Mouse (Mus musculus): ENCODE data around the gene Wwox.

The Wwox gene

DNA sequence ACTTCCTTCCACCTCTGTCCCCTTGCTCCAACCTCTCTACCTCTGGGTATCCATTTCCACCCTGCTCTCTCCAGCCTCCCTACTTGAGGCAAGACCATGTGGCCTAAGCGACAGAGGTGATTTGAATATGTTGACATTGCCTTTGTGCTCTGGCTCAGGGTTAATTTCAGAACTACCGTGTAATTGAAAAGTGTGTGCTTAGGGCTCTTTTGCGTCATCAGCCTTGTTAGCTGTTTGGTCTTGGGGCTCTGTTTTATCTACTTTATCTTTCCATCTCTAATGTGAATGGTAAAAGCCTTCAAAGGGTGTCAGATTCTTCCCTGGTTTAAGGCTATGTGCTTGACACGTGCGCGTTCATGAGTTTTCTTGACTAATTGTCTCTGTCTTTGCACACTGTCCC lies 226.1 kb downstream of the Wwox start:
- no peak for DNase-seq (ENCODE audit: low spot score in 2 of 2)

DNA sequence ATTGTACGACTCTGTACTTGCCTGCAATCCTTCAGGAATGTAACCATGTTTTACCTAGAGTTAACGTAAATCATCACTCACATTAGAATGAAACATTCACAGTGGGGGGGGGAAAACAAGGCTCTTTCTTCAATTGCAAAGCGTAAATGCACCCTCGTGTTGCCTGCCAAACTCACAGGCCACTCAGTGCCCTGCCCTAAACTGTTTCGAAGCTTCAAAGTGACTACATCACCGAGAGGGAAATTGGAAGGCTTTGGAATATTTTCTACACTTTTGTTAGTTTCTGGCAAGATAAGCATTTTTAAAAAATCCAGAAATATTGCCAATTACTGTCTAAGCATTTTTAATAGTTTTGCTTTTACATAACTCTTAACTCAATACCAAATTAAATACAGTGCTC lies 231.3 kb downstream of the Wwox start:
- DNase-seq (ENCODE audit: low spot score in 2 of 2): no peak

DNA sequence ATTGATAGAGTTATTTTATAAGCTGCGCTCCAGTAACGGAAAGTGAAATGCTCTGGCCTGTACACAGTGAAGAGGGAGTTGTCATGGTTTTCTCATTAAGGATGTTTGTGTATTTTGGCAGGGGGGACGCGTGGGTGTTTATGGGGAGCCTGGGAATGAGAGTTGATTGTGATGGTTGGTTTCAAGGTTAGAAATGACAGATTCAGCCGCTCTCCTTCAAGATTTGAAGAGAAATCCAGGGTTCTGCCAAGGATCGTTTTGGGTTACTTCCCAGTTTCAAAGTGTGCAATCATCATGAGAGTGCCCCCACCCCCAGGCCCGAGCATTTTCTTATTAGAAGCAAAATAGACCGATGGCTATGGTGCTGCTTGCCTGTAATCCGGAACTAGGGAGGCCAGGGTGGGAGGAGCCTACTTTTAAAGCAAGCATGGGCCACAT lies 231.8 kb downstream of the Wwox start:
- DNase-seq (ENCODE audit: low spot score in 2 of 2): peak in 1 of 2 experiments; percentile 16

DNA sequence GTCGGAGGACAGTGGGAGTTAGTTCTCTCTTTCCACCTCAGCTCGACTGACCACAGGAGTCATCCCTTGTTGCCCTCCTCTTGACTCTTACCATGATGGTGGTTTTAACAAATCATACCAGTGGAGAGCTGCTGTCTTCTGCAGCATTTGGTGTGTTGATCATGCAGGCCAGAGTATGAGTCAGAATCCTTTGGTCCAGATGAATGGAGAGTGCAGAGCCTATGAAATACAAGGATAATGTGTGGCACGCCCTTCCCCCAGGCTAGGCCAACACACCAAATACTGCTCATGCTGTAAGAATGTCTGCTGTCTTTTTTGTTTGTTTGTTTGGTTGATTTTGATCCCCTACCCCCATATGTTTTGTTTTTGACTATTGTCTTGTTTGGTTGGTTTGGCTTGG lies 234.0 kb downstream of the Wwox start:
- no peak for DNase-seq (ENCODE audit: low spot score in 2 of 2)

DNA sequence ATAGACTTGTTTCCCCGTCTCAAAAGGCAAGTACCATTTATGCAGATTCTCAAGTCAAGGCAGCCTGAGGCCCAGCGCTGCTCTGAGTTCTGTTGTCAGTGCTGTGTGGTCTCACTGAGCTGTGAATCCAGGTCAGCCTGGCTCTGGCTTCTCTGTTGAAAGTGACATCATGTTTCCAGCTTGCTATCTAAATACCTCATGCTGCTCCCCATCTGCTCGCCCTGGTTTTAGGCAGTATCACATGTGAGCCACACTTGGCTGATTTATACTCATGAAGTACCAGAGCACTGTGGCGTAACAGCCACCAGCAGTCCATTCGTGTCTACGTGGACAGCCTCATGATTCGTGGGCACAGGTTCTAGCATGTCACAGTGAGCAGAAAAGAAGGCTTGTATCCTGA lies 235.7 kb downstream of the Wwox start:
- no peak for DNase-seq (ENCODE audit: low spot score in 2 of 2)

DNA sequence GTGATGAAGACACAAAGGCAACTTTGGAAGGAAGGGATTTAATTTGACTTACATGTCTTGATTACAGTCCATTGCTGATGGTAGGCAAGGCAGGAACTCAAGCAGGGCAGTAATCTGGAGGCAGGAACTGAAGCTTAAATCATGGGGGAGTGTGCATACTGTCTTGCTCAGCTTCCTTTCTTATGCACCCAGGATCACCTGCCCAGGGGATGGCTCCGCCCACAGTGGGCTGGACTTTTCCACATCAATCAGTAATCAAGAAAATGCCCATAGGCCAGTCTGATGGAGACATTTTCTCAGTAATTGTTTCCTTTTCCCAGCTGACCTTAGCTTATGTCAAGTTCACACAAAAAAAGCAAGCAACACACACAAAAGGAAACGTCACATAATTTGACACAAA lies 237.5 kb downstream of the Wwox start:
- no peak for DNase-seq (ENCODE audit: low spot score in 2 of 2)

DNA sequence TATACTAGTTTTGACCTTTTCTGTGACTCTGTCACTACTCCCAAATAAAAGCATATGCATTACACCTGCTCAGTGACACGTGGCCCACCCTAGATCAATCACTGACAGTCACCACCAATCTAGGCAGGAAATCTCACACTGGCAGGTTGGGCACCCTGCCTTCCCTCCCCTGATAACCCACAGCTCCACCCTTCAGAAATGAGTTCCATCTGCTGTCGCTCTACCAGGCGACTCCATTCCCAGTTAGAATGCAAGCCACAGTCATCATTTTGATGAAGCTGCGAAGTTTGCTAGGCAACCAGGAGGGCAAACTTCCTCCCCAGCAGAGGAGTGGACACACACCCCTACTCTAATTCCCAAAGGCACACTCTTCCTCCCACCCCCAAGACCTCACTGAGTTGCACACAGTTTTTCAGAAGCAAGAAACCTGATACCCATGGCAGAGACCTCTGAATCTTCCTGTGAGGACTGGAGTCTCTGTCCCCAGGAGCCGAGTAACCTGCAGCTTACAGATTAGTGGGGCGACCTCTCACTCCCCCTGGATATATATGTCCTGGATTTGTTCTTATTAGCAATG lies 238.2 kb downstream of the Wwox start:
- no peak for DNase-seq (ENCODE audit: low spot score in 2 of 2)

DNA sequence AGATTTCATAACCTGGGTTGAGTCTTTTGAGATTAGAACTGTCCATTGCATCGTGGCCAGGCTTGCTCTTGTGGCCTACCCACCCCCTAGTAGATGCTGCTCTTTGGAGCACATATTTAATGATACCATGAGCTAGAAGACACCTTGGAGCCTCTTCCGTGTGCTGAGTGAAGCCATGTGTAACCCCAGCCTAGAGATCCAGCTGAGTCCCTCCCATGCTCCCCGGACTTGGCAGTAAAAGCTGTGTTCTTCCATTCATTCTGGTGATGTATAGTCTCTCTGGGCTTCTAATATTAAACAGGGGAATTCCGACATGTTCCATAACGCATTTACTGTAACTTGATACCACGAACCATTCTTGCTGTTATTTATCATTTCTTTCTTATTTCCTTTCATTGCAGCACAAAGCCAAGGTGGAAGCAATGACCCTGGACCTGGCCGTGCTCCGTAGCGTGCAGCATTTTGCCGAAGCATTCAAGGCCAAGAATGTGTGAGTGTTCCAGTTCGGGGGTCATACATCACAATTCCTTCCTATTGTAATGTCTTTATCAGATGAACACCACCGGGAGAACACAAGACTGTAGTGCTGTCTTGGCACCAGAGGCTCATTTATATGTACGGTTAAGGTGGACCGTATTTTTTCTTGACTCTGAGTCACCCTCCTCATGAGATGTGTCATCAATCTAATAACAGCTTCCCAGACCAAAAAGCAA lies 240.1 kb downstream of the Wwox start:
- DNase-seq (ENCODE audit: low spot score in 2 of 2): no peak

DNA sequence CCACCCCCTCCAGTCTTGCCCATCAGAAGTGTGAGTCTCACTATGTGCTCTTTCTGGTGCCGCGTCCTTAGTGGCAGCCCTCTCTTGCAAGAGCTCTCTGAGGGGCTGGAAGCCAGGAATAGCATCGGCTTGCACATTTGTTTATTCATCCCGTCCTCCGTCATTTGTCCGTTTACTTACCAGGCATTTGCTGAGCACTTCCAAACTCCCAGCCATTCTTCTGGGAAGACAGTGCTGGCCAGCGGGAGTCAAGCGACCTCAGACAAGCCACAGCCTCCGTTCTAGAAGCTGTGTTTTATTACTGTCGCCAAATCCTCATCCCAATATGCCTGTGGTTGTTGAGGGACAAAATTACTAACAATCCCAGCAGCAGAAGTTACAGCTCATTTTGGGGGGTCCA lies 241.7 kb downstream of the Wwox start:
- no peak for DNase-seq (ENCODE audit: low spot score in 2 of 2)

DNA sequence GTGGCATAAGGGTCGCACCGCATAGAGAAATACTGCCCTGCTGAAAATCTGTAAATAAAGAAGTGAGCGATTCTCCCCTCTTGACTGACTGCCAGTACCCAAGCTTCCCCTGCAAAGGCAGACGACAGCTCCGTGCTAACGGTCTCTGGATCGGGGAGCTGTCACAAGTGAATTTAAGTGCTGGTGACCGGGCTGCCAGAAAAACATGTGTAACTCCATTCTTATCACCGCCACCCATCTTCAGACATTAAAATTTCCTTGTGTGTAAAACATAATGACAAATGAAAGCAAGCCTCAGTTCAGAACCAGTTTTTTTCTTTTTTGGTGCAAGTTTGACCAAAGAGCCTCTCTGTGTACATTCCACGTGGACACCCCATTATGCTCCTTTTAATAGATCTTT lies 242.7 kb downstream of the Wwox start:
- DNase-seq (ENCODE audit: low spot score in 2 of 2): no peak

DNA sequence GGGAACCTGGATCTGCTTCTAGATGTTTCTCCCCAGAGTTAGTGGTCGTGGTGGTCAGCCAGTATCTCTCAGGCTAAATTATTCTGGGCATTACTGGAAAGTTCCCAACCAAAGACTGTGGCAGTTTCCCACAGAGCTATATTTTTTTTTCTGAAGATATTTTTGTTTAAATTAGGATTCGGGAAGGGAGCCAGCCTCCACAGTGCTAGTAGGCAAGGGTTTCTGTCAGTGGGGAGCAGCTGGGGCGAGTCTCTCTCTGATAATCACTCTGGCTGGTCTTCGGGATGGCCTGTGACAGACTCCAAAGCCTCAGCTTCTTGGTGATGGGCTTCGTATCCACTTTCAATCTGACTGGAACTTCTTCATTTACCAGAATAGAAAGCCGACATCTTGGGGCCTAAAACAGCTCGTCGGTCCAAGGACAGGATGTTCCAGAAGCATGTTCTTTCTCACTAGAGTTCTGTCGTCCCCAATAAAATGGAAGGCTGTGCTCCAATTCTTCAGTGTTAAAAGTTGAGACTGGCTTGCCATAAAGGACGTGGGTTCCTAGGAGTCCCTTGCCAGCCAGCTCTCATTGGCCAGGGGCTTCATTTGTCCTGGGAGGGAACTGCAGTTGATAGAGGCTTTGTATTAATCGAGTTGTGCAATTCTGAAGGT lies 244.7 kb downstream of the Wwox start:
- DNase-seq (ENCODE audit: low spot score in 2 of 2): no peak

DNA sequence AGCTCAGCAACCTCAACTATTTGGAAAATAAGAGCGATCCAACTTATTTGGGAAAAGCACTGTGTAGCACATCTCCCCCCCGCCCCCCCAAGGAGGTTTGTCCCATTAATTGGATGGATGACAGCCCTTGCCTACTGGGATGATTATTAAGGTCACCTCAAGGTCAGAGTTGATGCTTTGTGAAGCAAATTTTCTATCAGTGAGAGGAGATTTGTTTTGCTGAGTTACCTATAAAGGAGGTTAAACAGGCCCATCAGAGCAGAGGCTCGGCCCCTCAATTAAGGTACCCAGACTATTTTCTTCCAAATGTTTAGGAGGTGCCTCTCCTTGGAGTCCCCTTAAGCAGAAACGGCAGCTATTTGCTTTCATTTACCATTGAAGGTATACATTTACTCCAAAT lies 247.0 kb downstream of the Wwox start:
- no peak for DNase-seq (ENCODE audit: low spot score in 2 of 2)

DNA sequence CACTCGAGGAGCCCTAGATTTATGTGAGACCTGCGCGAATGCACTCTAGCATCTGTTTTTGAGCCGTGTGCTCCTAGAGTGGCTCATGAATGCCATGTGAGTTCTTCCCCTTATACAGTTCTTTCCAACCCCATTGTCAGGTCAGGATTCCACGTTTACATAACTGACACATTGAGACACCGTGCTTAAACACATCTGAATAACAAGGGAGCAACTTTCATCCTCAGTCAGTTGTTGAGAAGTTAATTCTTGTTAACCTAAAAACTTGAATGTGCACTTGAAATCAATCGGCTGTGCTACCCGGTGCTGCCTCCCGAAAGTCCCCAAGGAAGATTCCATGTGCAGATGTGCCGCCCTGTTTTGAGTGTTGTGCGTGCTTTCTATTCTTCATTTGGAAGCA lies 249.3 kb downstream of the Wwox start:
- no peak for DNase-seq (ENCODE audit: low spot score in 2 of 2)

DNA sequence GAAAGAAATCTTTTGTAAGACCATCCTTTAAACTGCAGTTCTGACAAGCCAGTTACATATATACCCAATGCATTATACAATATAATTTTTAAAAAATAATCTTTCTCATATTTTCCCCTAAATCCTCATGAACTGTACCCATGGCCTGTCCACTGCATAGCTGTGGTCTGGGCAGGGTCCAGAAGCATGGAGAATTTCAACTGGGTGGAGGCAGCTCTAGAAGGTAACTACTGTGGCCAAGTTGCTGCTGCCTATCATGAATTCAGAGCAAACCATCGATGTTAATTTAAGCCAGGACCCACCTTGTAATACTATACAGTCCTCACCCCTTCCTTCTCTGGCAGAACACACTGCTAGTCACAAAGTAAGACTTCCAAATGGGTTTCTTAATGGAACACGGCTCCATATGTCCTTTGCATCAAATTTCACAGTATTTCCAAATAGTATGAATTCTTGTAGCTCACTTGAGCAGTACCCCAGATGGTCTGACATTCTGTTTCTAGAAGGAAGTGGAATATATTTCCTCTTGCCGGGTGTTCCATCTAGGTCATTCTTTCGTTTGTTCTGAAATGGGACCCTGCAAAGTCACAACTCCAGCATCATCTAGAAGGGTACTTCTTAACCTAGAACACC lies 255.2 kb downstream of the Wwox start:
- no peak for DNase-seq (ENCODE audit: low spot score in 2 of 2)

DNA sequence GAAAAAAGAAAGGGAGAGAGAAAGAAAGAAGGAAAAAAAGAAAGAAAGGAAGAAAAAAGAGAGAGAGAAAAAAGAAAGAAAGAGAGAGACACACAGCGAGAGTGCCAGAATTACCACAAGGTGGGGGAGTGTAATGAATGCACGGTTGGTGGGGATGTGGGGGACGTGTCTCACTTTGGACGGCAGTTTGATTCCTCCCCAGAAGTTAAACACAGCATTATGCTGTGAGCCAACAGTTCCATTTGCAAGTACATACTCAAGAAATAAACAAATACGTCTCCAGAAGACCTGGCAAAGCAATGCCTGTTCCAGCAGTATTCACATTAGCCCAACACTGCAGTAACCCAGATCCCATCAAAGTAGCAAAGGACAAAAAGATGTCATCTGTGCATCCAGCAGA lies 264.1 kb downstream of the Wwox start:
- DNase-seq (ENCODE audit: low spot score in 2 of 2): no peak

DNA sequence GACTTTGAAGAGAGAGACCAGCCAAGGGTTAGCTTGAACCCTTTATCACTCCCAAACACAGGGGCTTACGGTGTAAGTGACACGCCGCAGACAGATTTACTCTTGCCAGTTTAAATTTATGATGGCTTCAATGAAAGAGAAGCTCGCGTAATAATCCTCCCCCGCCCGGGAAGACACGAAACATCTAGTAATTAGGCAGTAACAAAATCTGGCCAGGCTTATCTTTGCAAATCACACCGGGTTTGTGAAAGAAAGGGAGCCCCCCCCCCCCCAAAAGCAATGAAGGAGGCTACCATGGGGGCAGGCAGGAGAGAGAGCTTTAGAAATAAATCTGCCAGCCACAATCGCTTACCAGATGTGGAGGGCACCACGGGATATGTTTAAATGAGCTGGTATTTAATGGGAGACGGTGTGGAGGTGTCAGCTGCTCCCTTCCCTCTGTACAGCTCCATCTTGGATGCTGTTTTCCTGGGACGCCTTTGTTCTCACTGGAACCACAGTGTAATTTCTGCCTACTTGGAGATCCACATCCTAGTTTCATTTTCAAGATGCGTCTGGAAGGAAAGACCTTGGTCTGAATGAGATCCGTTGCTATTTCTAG lies 268.2 kb downstream of the Wwox start:
- no peak for DNase-seq (ENCODE audit: low spot score in 2 of 2)

DNA sequence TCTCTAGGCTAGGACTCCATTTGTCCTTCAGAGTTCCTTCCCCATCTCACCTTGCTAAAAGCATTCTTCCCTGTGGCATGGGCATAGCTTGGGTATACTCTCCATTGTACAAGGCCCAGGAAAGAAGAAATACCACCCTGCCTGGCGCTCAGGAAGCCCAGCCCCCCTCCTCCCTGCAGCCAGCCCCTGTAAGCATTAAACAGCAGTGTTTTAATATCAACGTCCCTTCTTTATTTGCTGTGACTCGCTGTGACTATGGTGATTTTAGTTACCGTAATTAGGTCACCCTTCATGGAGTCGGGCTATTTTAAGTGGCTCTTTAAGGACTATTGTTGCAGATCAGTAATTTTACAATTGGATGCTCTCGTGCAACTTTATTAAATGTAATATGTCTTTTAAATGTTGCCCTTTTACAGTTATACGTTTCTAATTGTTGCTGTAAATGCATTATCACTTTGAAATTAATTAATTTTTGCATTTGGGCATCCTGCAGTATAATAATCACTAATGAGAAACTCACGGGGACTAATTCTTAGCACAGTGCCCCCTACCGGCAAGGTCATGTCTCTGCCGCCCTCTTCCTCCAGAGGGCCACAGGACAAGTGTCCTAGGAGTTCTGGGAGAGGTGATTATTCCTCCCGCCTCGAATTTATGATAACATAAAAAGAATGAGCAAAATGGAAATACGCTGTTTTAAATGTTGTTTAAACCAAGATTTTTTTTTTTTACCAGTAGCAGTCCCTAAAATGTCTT lies 276.0 kb downstream of the Wwox start:
- peak in 1 of 2 experiments; percentile 27 for DNase-seq (ENCODE audit: low spot score in 2 of 2)

DNA sequence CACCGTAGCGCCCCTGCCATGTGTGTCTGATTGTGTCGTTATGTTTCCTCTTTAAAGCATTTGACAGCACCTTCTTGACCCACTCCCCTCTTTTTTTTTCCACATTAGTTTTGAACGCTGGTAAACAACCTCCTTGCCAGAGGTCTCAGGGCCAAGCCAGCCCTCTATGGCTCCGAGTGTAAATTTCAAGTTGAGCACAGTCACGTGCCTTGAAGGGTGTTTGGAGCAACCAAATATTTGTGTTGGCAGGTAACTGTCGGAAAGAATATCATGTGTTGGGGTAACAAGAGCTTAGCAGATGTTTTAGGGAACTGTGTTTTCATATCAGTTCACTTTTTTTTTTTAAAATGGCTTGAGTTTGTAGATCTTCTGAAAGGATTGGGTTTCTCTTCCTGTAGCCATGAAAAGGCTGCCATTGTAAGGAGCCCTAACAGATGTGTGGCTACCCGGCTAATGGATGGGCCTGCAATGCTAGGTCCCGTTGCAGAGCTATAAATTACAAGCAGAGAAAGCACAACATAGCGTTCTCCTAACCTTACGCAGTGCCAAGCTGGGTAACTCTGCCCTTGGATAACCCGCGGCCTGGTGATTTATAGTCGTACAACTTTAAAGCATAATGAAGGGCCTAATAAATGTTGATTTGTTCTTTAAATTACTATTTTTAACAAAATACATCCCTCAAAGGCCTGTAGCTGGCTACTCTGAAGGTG lies 277.2 kb downstream of the Wwox start:
- no peak for DNase-seq (ENCODE audit: low spot score in 2 of 2)

DNA sequence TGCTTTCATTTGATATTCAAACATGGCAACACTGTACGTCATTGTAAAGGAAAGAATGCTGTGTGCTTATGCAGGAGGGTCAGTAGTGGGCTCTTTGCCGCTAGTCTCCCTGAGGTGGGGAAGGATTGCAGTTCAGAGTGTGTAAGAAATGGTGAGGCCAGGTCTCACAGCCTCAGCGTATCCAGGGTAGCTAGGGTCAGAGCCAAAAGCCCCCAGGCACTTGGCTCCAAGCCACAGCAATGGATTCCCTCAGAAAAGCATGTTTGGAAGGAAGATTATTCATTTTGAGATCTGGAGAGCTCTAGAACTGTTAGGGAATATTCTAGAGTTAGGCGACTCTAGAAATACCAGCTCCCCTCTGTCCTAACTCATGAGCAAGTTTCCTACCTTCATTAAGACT lies 279.4 kb downstream of the Wwox start:
- no peak for DNase-seq (ENCODE audit: low spot score in 2 of 2)

DNA sequence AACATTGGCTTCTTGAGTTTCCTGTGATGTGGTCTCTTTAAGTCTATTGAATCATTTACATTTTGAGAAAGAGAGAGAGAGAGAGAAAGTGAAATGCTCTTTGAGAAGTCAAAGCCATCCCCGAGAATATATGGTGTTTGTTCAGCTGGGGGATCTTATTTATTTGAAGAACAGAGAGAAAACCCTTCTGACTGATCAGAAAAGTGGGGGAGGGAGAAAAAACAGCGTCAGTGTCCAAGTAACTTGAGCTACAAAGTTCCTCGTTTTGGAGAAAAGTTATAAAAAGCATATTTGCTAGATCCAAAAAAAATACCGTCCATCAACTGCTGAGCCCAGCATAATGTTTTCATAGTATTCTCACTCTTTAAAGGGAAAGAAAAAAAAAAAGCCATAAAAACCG lies 283.2 kb downstream of the Wwox start:
- no peak for DNase-seq (ENCODE audit: low spot score in 2 of 2)

All from spleen, postnatal 10 days (tissue).